Mouse (Mus musculus) forebrain, embryonic 13.5 days (tissue): ENCODE data around the gene Slc18a3. TPM values are rescaled to one million over a fixed set of nuclear protein-coding genes. Genes with fewer than 3 reads are reported as not detected.

Experiments used
- ATAC-seq: fragments of 200-750 bp; cut with Nextera tagmentation; 2 replicates; pipeline ENCODE4 v1.8.0; 2017
- H3K27ac ChIP-seq: fragments of 300-500 bp; sonication (generic); 2 replicates; pipeline ENCODE4 v1.5.1; 2015; ENCODE audit warnings: inconsistent platforms, mild to moderate bottlenecking, moderate library complexity
- H3K27me3 ChIP-seq: fragments of 300-500 bp; sonication (generic); 2 replicates; pipeline ENCODE4 v1.6.1; 2015; ENCODE audit warnings: mild to moderate bottlenecking, inconsistent platforms
- H3K36me3 ChIP-seq: fragments of 300-500 bp; sonication (generic); 2 replicates; pipeline ENCODE4 v1.6.1; 2015; ENCODE audit warnings: mild to moderate bottlenecking, inconsistent platforms; ENCODE audit not compliant: poor library complexity, severe bottlenecking
- H3K4me1 ChIP-seq: fragments of 300-500 bp; sonication (generic); 2 replicates; pipeline ENCODE4 v1.6.1; 2015; ENCODE audit warnings: inconsistent platforms
- H3K4me2 ChIP-seq: fragments of 300-500 bp; sonication (generic); 2 replicates; pipeline ENCODE4 v1.6.1; 2015; ENCODE audit warnings: inconsistent platforms, mild to moderate bottlenecking, moderate library complexity
- H3K4me3 ChIP-seq: fragments of 300-500 bp; sonication (generic); 2 replicates; pipeline ENCODE4 v1.5.1; 2015; ENCODE audit warnings: mild to moderate bottlenecking, inconsistent platforms
- H3K9ac ChIP-seq: fragments of 300-500 bp; sonication (generic); 2 replicates; pipeline ENCODE4 v1.6.1; 2015; ENCODE audit warnings: mild to moderate bottlenecking, inconsistent platforms
- H3K9me3 ChIP-seq: fragments of 300-500 bp; sonication (generic); replicated peaks from 2 replicates; pipeline ENCODE4 v1.6.1; 2016; ENCODE audit warnings: inconsistent platforms
- WGBS: fragments of 180-500 bp; shearing (Covaris S2); methylation state at CpG from one replicate; pipeline ENCODE4 v1.1.7; 2015; 5-methylcytosine and 5-hydroxymethylcytosine counted together
- polyA plus RNA-seq: library from polyadenylated mRNA; unstranded; fragments of >200 nt; fragmentation: Nextera tagmentation; extraction: Ambion mirVana; gene quantifications from 2 replicates; pipeline ENCODE4 v1.2.1, GENCODE M21; 2015

Gene Slc18a3
- polyA plus RNA-seq, 1 experiment from 2014 or later, result 0.35 TPM

DNA sequence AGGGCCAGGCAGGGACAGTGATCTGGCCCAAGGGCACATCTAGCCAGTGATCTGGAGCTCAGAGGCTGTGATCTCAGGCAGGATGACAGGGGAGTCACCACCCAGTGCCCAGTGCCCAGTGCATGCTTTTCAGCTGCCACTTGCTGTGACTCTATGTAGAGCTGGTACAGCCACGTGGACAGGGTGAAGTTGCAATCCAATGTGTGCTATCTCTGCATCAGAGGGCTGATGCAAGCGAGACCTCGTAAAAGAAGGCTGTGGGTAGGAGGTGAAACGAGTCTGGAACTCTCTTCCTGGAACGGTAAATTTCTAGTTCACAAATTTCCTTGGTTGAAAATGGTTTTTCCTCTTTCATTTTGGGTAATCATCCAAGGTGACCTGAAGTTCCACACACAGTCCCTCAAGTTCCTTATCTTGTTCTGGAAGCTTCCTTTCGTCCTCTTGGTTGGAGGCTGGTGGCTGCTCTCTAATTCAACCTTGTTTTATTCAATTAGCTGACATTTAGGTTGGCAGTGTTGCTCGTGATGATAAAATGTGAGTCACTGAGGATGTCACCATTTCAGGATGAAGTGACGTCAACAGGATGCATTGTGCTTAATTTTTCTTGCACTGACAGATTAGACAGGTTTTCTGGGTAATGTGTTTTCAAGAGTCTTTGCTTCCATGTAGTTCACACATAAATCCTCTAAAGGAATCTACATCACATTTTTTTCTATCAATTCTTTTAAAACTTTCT, 31.6 kb upstream of the Slc18a3 start:
- WGBS, result 82% methylated on average over 8 of the region's 8 CpGs
- no peaks in the 10 kb centered on the region for H3K36me3 ChIP-seq
- no peak overlapping the region for H3K4me2 ChIP-seq
- no peak overlapping the region for H3K4me3 ChIP-seq
- no peaks in the 10 kb centered on the region for H3K9me3 ChIP-seq
- no peak overlapping the region for H3K9ac ChIP-seq
- peaks cover 6% of the 10 kb centered on the region; the same call in 1 of the 2 replicates for H3K27me3 ChIP-seq
- H3K27ac ChIP-seq, result no peak overlapping the region
- no peak for ATAC-seq
- H3K4me1 ChIP-seq, result 0 out of 2 replicates have a peak, but pooled peaks cover 4% of the 10 kb centered on the region

DNA sequence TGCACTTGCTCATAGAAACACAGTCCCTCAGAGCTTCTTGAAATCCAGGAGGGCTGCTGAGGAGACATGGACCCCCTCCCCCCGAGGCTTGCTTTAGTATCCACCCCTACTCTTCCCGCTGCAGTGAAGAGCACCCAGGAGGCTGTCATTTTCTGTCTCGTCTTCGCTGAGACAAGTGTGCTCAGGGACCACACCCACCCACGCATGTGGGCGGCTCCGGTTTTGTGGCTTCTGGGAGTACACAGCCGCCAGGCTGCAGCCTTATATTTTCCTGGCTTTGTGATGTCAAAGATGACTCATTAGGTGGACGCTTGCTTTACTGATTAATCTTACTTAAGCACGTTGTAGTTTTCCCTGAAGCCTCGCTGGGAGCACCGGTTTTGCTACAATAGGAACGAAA, 27.9 kb upstream of the Slc18a3 start:
- Histone ChIP-seq H3K27ac (no peak overlapping the region), H3K9ac (peak overlapping the region; percentile 18; the same call in 1 of the 2 replicates), H3K4me3 (peak overlapping the region; percentile 26), H3K4me2 (peak overlapping the region; percentile 51), H3K36me3 (no peaks in the 10 kb centered on the region), H3K27me3 (peaks cover 13% of the 10 kb centered on the region; the same call in 1 of the 2 replicates), H3K4me1 (0 out of 2 replicates have a peak, but pooled peaks cover 4% of the 10 kb centered on the region), H3K9me3 (no peaks in the 10 kb centered on the region)
- 19% methylated on average over 13 of the region's 13 CpGs for WGBS
- no peak for ATAC-seq

DNA sequence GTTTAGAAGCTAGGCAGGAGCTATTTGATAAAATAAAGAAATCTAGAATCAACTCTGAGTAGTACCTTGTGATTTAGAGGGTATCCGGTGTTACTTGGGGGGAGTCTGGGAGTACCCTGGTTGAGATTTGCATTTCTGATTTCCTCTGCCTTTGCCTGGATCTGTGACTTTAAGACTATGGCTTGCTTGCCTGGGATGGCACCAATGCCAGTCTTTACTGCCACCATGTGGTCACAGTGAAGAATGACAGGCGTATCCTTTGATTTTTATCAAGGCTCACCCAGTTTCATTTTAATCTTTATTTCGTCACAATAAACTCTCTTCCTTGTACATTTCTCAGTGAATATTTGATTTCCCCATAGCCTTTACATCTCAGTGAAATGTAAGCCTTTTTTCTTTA, 17.4 kb upstream of the Slc18a3 start:
- no peak overlapping the region for H3K27ac ChIP-seq
- H3K4me3 ChIP-seq, result no peak overlapping the region
- no peaks in the 10 kb centered on the region for H3K27me3 ChIP-seq
- 8% methylated on average over 3 of the region's 3 CpGs for whole genome bisulfite sequencing
- no peak overlapping the region for H3K9ac ChIP-seq
- H3K4me1 ChIP-seq, result no peaks in the 10 kb centered on the region
- no peaks in the 10 kb centered on the region for H3K36me3 ChIP-seq
- no peak overlapping the region for H3K4me2 ChIP-seq
- 0 out of 2 replicates have a peak, but pooled peaks have one; percentile 55 for ATAC-seq
- no peaks in the 10 kb centered on the region for H3K9me3 ChIP-seq

DNA sequence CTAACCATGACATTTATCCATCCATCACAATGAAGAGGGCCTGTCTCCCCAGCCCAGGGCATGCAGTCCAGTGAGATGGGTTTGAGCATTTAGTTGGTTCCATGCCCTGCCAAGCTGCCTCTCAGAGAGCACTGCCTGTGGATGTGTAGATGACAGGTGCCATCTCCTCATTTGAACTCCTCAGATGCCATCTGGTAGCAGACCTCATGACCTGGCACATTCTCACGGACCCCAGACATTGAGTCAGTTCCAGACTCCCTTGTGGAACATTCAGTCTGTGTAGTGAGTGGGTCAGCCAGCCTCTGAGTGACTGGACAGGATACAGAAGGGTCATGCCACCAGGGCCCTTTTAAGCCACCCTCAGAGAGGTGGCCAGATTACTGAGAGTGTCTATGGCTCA, 12.9 kb upstream of the Slc18a3 start:
- H3K4me1 ChIP-seq, result no peaks in the 10 kb centered on the region
- no peak overlapping the region for H3K4me3 ChIP-seq
- ATAC-seq, result no peak
- H3K4me2 ChIP-seq, result no peak overlapping the region
- WGBS, result 59% methylated on average over 1 of the region's 1 CpGs
- H3K9ac ChIP-seq, result no peak overlapping the region
- 0 out of 2 replicates have a peak, but pooled peaks cover 7% of the 10 kb centered on the region for H3K27me3 ChIP-seq
- no peaks in the 10 kb centered on the region for H3K36me3 ChIP-seq
- H3K9me3 ChIP-seq, result no peaks in the 10 kb centered on the region
- no peak overlapping the region for H3K27ac ChIP-seq

DNA sequence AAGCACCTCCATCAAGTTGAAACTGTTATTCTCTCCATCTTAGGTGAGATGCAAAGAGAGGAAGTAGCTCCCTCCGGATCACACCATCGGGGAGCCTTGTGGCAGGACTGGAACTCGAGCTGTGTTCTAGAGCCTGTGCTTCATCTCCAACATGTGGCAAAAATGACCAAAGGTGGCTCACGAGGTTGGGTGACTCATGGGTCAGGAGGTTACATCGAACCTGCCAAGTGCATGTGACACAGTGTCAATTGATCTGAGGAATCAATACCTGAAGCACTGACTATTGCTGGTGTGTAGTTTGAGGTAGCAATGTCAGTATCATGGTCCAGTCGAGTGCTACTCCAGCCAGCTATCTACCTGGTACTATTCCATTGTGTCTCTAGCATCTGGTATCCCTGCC, 11.9 kb upstream of the Slc18a3 start:
- Histone ChIP-seq H3K4me2 (no peak overlapping the region), H3K9me3 (no peaks in the 10 kb centered on the region), H3K4me1 (no peaks in the 10 kb centered on the region), H3K27me3 (0 out of 2 replicates have a peak, but pooled peaks cover 7% of the 10 kb centered on the region), H3K27ac (no peak overlapping the region), H3K36me3 (no peaks in the 10 kb centered on the region), H3K9ac (no peak overlapping the region), H3K4me3 (no peak overlapping the region)
- ATAC-seq, result no peak
- WGBS, result 77% methylated on average over 6 of the region's 6 CpGs

DNA sequence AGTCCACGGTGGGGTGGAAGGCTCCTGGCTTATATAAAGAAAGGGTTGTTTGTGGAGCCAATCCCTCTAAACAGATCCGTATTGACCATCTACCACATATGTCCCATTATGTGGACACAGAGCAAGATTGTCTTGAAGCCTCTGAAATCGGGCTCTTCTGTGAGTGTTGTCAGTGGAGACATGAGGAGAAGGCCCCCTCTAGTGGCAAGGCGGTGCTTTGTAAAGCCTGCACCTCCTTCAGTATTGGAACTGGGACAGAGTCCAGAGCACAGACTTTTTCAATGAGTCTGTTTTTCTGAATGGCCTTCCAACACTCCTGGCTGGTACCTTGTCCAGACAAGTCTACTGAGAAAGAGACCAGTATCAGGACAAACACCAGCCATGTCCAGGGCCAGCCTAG, 8.3 kb upstream of the Slc18a3 start:
- Histone ChIP-seq H3K9me3 (no peaks in the 10 kb centered on the region), H3K36me3 (no peaks in the 10 kb centered on the region), H3K27me3 (peaks cover 25% of the 10 kb centered on the region), H3K4me1 (no peaks in the 10 kb centered on the region), H3K27ac (no peak overlapping the region), H3K4me2 (no peak overlapping the region), H3K4me3 (no peak overlapping the region), H3K9ac (no peak overlapping the region)
- whole genome bisulfite sequencing, result 15% methylated on average over 4 of the region's 4 CpGs
- peak; percentile 53; the same call in 1 of the 2 replicates for ATAC-seq

DNA sequence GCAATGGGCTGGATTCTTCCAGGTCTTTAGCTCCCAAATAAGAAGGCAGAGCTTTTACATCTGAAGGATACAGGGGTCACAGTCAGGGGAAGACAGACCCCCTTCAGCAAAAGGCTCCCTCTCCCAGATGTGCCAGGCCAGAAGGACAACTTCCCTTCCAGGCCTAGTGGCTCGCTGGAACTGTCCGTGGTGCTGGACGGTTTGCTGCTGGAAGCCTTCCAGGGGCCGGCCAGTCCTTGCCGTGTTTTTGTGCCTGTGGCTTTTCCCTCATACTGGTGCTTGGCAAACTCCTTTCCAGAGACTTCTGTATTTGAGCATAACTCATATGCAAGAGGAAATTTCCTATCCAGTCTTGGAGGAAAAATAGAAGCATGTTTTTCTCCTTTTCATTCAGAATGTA, 3.0 kb upstream of the Slc18a3 start:
- 12% methylated on average over 5 of the region's 5 CpGs for WGBS
- Histone ChIP-seq H3K36me3 (no peaks in the 10 kb centered on the region), H3K4me2 (no peak overlapping the region), H3K4me3 (no peak overlapping the region), H3K9ac (no peak overlapping the region), H3K27me3 (peaks cover 69% of the 10 kb centered on the region), H3K4me1 (peaks cover 28% of the 10 kb centered on the region), H3K9me3 (no peaks in the 10 kb centered on the region), H3K27ac (no peak overlapping the region)
- ATAC-seq, result no peak

DNA sequence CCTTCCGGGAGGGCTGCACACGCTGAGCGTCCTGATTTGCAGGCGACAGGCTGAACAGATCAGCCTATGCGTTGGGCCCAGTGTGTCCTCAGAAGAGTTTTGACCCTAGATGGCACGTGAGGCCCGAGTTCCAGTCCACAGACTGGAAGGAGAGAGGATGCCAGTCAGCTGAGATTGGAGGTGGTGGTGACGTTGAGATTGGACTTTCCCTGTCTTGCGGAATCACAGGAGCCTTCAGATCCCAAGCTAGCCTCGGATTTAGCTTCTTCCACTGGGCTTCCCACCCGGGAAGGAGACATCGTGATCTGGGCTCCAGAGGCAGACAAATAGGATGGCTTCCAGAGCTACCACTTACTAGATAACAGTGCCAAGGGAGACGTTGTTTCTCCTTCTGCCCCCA, 1.2 kb upstream of the Slc18a3 start, which contains the start of gene Chat:
Gene Chat (minus strand): TSS at position 101 of the 400 bp plus-strand sequence.
- Histone ChIP-seq H3K9ac (peak within 1 kb of the TSS; percentile 54), H3K4me3 (peak within 1 kb of the TSS; percentile 44), H3K27me3 (peaks cover 86% of the 10 kb centered on the region), H3K9me3 (no peaks in the 10 kb centered on the region), H3K4me1 (peaks cover 28% of the 10 kb centered on the region), H3K4me2 (peak within 1 kb of the TSS; percentile 75), H3K36me3 (no peaks in the 10 kb centered on the region), H3K27ac (no peak within 1 kb of the TSS)
- no peak for ATAC-seq
- 14% methylated on average over 13 of the region's 13 CpGs for WGBS

DNA sequence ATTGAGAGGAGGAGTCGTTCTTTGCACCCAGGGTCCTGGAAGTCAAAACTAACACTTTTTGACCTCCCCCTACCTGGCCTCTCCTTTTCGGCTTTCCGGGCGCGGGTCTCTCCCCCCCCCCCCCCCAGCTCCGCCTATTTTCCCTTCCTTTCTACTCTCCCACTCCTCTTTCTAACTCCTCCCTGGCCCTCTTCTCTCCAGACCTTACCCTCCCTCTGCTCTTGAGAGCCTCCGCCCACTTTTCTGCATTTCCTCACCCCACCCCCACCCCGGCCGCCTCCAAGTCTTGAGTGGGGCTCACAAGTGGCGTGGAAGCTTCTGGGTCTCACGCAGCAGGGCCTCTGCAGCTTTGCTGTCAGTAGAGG, 838 bp upstream of the Slc18a3 start:
- Histone ChIP-seq H3K4me3 (peak overlapping the region; percentile 44; the same call in 1 of the 2 replicates), H3K27me3 (peaks cover 90% of the 10 kb centered on the region), H3K9me3 (no peaks in the 10 kb centered on the region), H3K9ac (no peak overlapping the region), H3K27ac (no peak overlapping the region), H3K36me3 (no peaks in the 10 kb centered on the region), H3K4me1 (peaks cover 28% of the 10 kb centered on the region), H3K4me2 (peak overlapping the region; percentile 75)
- ATAC-seq, result no peak
- WGBS, result under 1% methylated on average over 9 of the region's 11 CpGs

DNA sequence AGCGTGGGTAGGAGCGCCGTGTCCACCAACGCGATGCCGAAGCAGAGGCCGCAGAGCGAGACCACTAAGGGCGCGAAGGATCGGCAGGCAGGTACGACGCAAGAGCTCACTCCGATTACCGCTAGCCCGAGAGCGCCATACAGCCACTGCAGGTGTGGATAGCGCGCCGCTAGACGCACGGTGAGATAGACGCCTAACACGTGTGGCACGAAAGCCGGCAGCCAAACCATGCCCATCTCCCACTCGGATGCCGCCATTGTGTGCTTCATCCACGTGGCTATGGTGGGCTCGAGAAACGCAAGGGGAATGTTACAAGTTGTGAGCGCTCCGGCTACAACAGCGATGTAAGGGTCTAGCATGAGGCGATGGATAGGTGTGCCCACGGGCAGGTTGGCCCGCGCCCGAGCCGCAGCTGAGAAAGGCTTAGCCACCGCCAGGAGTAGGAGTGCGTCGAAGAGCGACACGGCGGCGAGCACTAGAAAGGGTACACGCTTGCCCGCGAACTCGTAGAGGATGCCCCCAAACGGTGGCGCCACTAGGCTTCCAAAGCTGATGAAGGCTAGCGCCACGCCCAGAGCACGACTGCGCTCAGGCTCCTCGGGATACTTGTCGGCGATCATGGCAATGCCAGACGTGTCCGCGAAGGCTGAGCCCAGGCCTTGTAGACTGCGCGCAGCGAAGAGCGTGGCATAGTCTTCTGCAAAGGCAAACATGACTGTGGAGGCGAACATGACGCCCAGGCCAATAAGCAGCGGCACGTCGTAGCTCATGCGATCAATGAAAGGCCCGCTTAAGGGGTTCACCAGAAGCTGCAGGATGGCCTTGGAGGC, 1.2 kb downstream of the Slc18a3 start:
- no peak overlapping the region for H3K27ac ChIP-seq
- no peak overlapping the region for H3K9ac ChIP-seq
- 3% methylated on average over 74 of the region's 74 CpGs for WGBS

DNA sequence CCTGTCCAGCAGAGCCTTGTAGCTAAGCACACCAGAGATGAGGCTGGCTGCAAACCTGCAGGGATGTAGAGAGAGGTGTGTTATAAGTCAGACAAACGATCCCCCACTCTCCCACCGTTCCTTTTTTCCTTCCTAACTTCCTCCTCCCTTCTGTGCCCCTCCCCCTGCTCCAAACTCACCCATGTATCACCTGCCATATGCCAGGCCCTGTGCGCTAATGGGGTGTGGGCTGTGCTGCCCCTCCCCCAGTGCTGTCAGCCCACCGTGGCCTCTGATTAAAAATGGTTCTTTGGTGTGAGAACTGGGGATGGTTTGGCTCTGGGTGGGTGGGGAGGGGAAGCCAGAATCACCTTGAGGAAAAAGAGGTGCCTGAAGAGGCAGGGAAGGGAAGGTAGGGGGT, 12.1 kb downstream of the Slc18a3 start:
- ATAC-seq, result no peak
- Histone ChIP-seq H3K27ac (no peak overlapping the region), H3K9ac (no peak overlapping the region), H3K9me3 (no peaks in the 10 kb centered on the region), H3K36me3 (no peaks in the 10 kb centered on the region), H3K27me3 (peaks cover 21% of the 10 kb centered on the region), H3K4me1 (no peaks in the 10 kb centered on the region), H3K4me3 (no peak overlapping the region), H3K4me2 (no peak overlapping the region)
- 25% methylated on average over 4 of the region's 4 CpGs for WGBS

More for the DNA sequence above, 1.2 kb downstream of the Slc18a3 start:
- ATAC-seq, result no peak
- H3K27me3 ChIP-seq, result peaks cover 98% of the 10 kb centered on the region
- H3K9me3 ChIP-seq, result no peaks in the 10 kb centered on the region
- no peaks in the 10 kb centered on the region for H3K36me3 ChIP-seq
- H3K4me1 ChIP-seq, result peaks cover 28% of the 10 kb centered on the region
- H3K4me3 ChIP-seq, result peak overlapping the region; percentile 44
- peak overlapping the region; percentile 75 for H3K4me2 ChIP-seq

DNA sequence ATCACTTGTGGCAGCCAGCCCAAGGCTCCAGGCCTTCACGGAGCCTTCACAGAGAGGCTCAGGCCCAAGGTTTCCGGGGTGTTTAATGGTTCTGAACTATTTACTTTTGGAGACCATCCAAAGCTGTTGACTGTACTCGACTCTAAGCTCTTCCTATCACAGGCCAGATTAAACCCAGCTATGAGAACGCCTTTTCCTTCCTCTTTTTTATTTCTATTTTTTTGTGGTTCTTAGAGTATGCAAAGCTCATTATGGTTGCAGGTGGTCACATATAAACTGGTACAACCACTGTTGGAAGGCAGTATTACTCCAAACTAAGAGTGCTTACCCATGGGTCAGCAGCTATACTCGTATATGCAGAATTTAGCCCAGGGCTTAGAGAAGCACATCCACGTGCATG, 17.7 kb downstream of the Slc18a3 start:
- 89% methylated on average over 6 of the region's 6 CpGs for WGBS
- ATAC-seq, result no peak
- Histone ChIP-seq H3K4me1 (peaks cover 11% of the 10 kb centered on the region; the same call in 1 of the 2 replicates), H3K27me3 (0 out of 2 replicates have a peak, but pooled peaks cover 11% of the 10 kb centered on the region), H3K4me3 (no peak overlapping the region), H3K9me3 (no peaks in the 10 kb centered on the region), H3K36me3 (no peaks in the 10 kb centered on the region), H3K4me2 (no peak overlapping the region), H3K9ac (no peak overlapping the region), H3K27ac (no peak overlapping the region)
